Mouse (Mus musculus): ENCODE data around the gene Nacc1. TPM values are rescaled to one million over a fixed set of nuclear protein-coding genes. Genes with fewer than 3 reads are reported as not detected.
"Not testable (repeated sequence)": the region's sequence is repeated elsewhere in the genome, so short reads cannot be mapped to it uniquely, and the experiment has no call there.

Nacc1 gene
- total and polyA plus RNA-seq, 2 experiments: 5.3 to 32.6 TPM

GRCm38 (mm10) chr8:84630145-84630544, 57.5 kb downstream of the Nacc1 start:
- H3K4me3 ChIP-seq (ENCODE audit: insufficient read depth, low read depth, low read length): no peak overlapping the region
- no peak overlapping the region for H3K27ac ChIP-seq (replicated peaks; ENCODE audit: insufficient read depth, low read depth, low read length)
- no peaks in the 10 kb centered on the region for H3K36me3 ChIP-seq (ENCODE audit: control insufficient read depth, insufficient read depth, low read length)
- no peaks in the 10 kb centered on the region for H3K4me1 ChIP-seq (ENCODE audit: control insufficient read depth, insufficient read depth, low read length)
- DNase-seq (ENCODE audit: extremely low read depth, low read depth, low spot score): no peak
- 80% methylated on average over 4 of the region's 4 CpGs for WGBS
- H3K79me2 ChIP-seq (ENCODE audit: control insufficient read depth, insufficient read depth, low read length): no peaks in the 10 kb centered on the region
- H3K9ac ChIP-seq (ENCODE audit: low read depth, low read length): no peak overlapping the region
- no peaks in the 10 kb centered on the region for H3K27me3 ChIP-seq (ENCODE audit: control insufficient read depth, insufficient read depth, low read length)
- TF ChIP-seq POLR2A (IDR thresholded peaks at IDR 0.05; ENCODE audit: extremely low read depth, insufficient read depth, low read length): no peak

GRCm38 (mm10) chr8:84629586-84629985, 58.1 kb downstream of the Nacc1 start:
- Histone ChIP-seq H3K9ac (ENCODE audit: low read depth, low read length) (no peak overlapping the region), H3K4me1 (ENCODE audit: control insufficient read depth, insufficient read depth, low read length) (no peaks in the 10 kb centered on the region), H3K79me2 (ENCODE audit: control insufficient read depth, insufficient read depth, low read length) (no peaks in the 10 kb centered on the region), H3K4me3 (ENCODE audit: insufficient read depth, low read depth, low read length) (no peak overlapping the region), H3K27me3 (ENCODE audit: control insufficient read depth, insufficient read depth, low read length) (no peaks in the 10 kb centered on the region), H3K27ac (replicated peaks; ENCODE audit: insufficient read depth, low read depth, low read length) (no peak overlapping the region), H3K36me3 (ENCODE audit: control insufficient read depth, insufficient read depth, low read length) (no peaks in the 10 kb centered on the region)
- 78% methylated on average over 11 of the region's 11 CpGs for WGBS
- no peak for DNase-seq (ENCODE audit: extremely low read depth, low read depth, low spot score)
- TF ChIP-seq CTCF (IDR thresholded peaks at IDR 0.05; ENCODE audit: low read depth, low read length): no peak
- TF ChIP-seq POLR2A (IDR thresholded peaks at IDR 0.05; ENCODE audit: extremely low read depth, insufficient read depth, low read length): no peak

GRCm38 (mm10) chr8:84623425-84623824, 64.2 kb downstream of the Nacc1 start:
- 80% methylated on average over 4 of the region's 4 CpGs for WGBS
- H3K79me2 ChIP-seq (ENCODE audit: control insufficient read depth, insufficient read depth, low read length); H3K36me3 ChIP-seq (ENCODE audit: control insufficient read depth, insufficient read depth, low read length); DNase-seq (ENCODE audit: extremely low read depth, low read depth, low spot score); H3K9ac ChIP-seq (ENCODE audit: low read depth, low read length); H3K27ac ChIP-seq (replicated peaks; ENCODE audit: insufficient read depth, low read depth, low read length); H3K4me3 ChIP-seq (ENCODE audit: insufficient read depth, low read depth, low read length); H3K4me1 ChIP-seq (ENCODE audit: control insufficient read depth, insufficient read depth, low read length); H3K27me3 ChIP-seq (ENCODE audit: control insufficient read depth, insufficient read depth, low read length): not testable (repeated sequence)

- H3K4me3 ChIP-seq (ENCODE audit: insufficient read depth, low read depth, low read length): no peak overlapping the region
- H3K79me2 ChIP-seq (ENCODE audit: control insufficient read depth, insufficient read depth, low read length): no peaks in the 10 kb centered on the region
- H3K36me3 ChIP-seq (ENCODE audit: control insufficient read depth, insufficient read depth, low read length): no peaks in the 10 kb centered on the region
- no peaks in the 10 kb centered on the region for H3K27me3 ChIP-seq (ENCODE audit: control insufficient read depth, insufficient read depth, low read length)
- WGBS: 78% methylated on average over 8 of the region's 8 CpGs
- TF ChIP-seq POLR2A (IDR thresholded peaks at IDR 0.05; ENCODE audit: extremely low read depth, insufficient read depth, low read length): no peak
- TF ChIP-seq CTCF (IDR thresholded peaks at IDR 0.05; ENCODE audit: low read depth, low read length): no peak
- H3K9ac ChIP-seq (ENCODE audit: low read depth, low read length): no peak overlapping the region
- H3K27ac ChIP-seq (replicated peaks; ENCODE audit: insufficient read depth, low read depth, low read length): no peak overlapping the region
- no peak for DNase-seq (ENCODE audit: extremely low read depth, low read depth, low spot score)
- H3K4me1 ChIP-seq (ENCODE audit: control insufficient read depth, insufficient read depth, low read length): no peaks in the 10 kb centered on the region
Measured at GRCm38 (mm10) chr8:84621102-84621625, 66.5 kb downstream of the Nacc1 start.

Other genes starting within 250 kb of the Nacc1 start
- 13.1 and 15.6 TPM in 2 replicates for gene Ier2, start 25.0 kb downstream of the Nacc1 start, total RNA-seq (2014; rRNA removed)
- 12.0 and 12.6 TPM in 2 replicates for gene Ier2, start 25.0 kb downstream of the Nacc1 start, polyA plus RNA-seq (2012; rRNA removed)
- 20.7 and 27.3 TPM in 2 replicates for gene Trmt1, start 1.6 kb downstream of the Nacc1 start, total RNA-seq (2014; rRNA removed)
- gene Trmt1, start 1.6 kb downstream of the Nacc1 start, polyA plus RNA-seq (2012; rRNA removed): 44.6 and 58.6 TPM in 2 replicates
- gene Lyl1, start 13.6 kb upstream of the Nacc1 start, total RNA-seq (2014; rRNA removed): 0.18 and 0.47 TPM in 2 replicates
- 0.71 and 1.3 TPM in 2 replicates for gene Lyl1, start 13.6 kb upstream of the Nacc1 start, polyA plus RNA-seq (2012; rRNA removed)
- gene G430095P16Rik, start 35.1 kb upstream of the Nacc1 start, total RNA-seq (2014; rRNA removed): not detected in 2 replicates
- 0.19 TPM in 1 of 2 replicates, not detected in the other for gene G430095P16Rik, start 35.1 kb upstream of the Nacc1 start, polyA plus RNA-seq (2012; rRNA removed)
- gene Nfix, start 112.5 kb upstream of the Nacc1 start, total RNA-seq (2014; rRNA removed): 20.7 and 27.5 TPM in 2 replicates
- gene Nfix, start 112.5 kb upstream of the Nacc1 start, polyA plus RNA-seq (2012; rRNA removed): 32.9 and 34.4 TPM in 2 replicates
- 0.94 and 1.8 TPM in 2 replicates for gene Dand5, start 135.0 kb upstream of the Nacc1 start, total RNA-seq (2014; rRNA removed)
- 2.0 and 2.6 TPM in 2 replicates for gene Dand5, start 135.0 kb upstream of the Nacc1 start, polyA plus RNA-seq (2012; rRNA removed)
- 26.7 and 28.1 TPM in 2 replicates for gene Gadd45gip1, start 143.7 kb upstream of the Nacc1 start, total RNA-seq (2014; rRNA removed)
- gene Gadd45gip1, start 143.7 kb upstream of the Nacc1 start, polyA plus RNA-seq (2012; rRNA removed): 29.8 and 34.2 TPM in 2 replicates
- gene Rad23a, start 152.8 kb upstream of the Nacc1 start, total RNA-seq (2014; rRNA removed): 28.2 and 40.7 TPM in 2 replicates
- gene Rad23a, start 152.8 kb upstream of the Nacc1 start, polyA plus RNA-seq (2012; rRNA removed): 52.0 and 68.4 TPM in 2 replicates
- gene Calr, start 159.1 kb upstream of the Nacc1 start, total RNA-seq (2014; rRNA removed): 411 and 458 TPM in 2 replicates
- 308 and 349 TPM in 2 replicates for gene Calr, start 159.1 kb upstream of the Nacc1 start, polyA plus RNA-seq (2012; rRNA removed)
- 11.0 and 13.6 TPM in 2 replicates for gene Farsa, start 169.1 kb upstream of the Nacc1 start, total RNA-seq (2014; rRNA removed)
- 24.1 and 32.4 TPM in 2 replicates for gene Farsa, start 169.1 kb upstream of the Nacc1 start, polyA plus RNA-seq (2012; rRNA removed)
- gene Syce2, start 184.2 kb upstream of the Nacc1 start, total RNA-seq (2014; rRNA removed): 1.1 and 1.6 TPM in 2 replicates
- 0.92 and 1.0 TPM in 2 replicates for gene Syce2, start 184.2 kb upstream of the Nacc1 start, polyA plus RNA-seq (2012; rRNA removed)
- 461 and 560 TPM in 2 replicates for gene Gcdh, start 206.1 kb upstream of the Nacc1 start, total RNA-seq (2014; rRNA removed)
- 1,882 and 2,081 TPM in 2 replicates for gene Gcdh, start 206.1 kb upstream of the Nacc1 start, polyA plus RNA-seq (2012; rRNA removed)
- gene Klf1, start 214.1 kb upstream of the Nacc1 start, total RNA-seq (2014; rRNA removed): 4.8 and 5.8 TPM in 2 replicates
- 5.2 and 6.6 TPM in 2 replicates for gene Klf1, start 214.1 kb upstream of the Nacc1 start, polyA plus RNA-seq (2012; rRNA removed)
- gene Dnase2a, start 220.7 kb upstream of the Nacc1 start, total RNA-seq (2014; rRNA removed): 13.0 and 16.1 TPM in 2 replicates
- 16.1 and 20.0 TPM in 2 replicates for gene Dnase2a, start 220.7 kb upstream of the Nacc1 start, polyA plus RNA-seq (2012; rRNA removed)
- gene Mast1, start 249.5 kb upstream of the Nacc1 start, total RNA-seq (2014; rRNA removed): 0.09 and 0.13 TPM in 2 replicates
- gene Mast1, start 249.5 kb upstream of the Nacc1 start, polyA plus RNA-seq (2012; rRNA removed): 0.25 and 0.43 TPM in 2 replicates

Measured in liver, adult 2 months (tissue).